Mouse (Mus musculus): ENCODE results near the gene Olfr815.
"Not testable (repeated sequence)": the region's sequence is repeated elsewhere in the genome, so short reads cannot be mapped to it uniquely, and the experiment has no call there.

Olfr815 gene

DNA sequence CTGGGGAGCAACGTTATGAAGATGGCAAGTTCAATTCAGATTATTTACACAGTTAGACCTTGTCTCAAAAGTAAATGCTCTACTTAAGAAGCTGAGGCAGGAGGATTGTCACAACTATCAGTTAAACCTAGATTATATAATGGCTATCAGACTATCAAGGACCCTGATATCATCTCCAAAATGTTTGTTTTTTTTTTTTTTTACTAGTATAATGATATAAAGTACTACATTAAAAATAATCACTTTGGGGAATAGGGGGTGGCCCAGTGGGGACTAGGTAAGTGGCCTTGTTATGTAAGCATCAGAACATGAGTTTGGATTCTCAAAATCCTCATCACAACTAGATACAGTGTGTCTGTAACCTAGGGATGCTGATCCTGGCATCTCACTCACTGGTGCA is at the start of gene Olfr815:
Gene Olfr815, minus strand, starts transcription at position 101 of the 400 bp plus-strand sequence.
- not testable (repeated sequence) for DNase-seq (ENCODE audit: low spot score in 2 of 2)

GRCm38 (mm10) chr10:129949000-129949399 is 43.3 kb upstream of the Olfr815 start, which contains the start of gene Olfr818:
Gene Olfr818 (minus strand): TSS chr10:129949100.
- no peak for DNase-seq (ENCODE audit: low spot score in 2 of 2)

DNA sequence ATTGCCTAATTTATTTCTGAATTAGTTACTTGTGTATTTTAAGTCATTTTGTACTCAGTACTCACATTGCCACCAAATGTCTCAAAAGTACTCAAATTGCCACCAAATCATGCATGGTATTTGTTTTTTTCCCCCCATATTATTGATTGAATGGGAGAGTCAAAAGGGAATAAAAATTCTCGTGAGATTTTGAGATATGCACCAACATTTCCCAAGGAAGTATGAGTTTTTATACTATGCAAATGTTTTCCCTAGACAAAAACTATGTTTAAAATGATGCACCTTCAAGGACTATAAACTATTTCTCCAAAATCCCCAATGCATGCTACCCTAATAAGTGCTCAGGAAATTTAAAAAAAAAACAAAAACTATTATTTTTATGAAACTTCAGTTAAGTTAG is 9.8 kb upstream of the Olfr815 start, which contains the start of gene Olfr816:
Gene Olfr816, minus strand, starts transcription at position 101 of the 400 bp plus-strand sequence.
- DNase-seq (ENCODE audit: low spot score in 2 of 2) = no peak

GRCm38 (mm10) chr10:129885934-129886333 is 19.7 kb downstream of the Olfr815 start:
- no peak for DNase-seq (ENCODE audit: low spot score in 2 of 2)

- DNase-seq (ENCODE audit: low spot score in 2 of 2) = not testable (repeated sequence)
Observed at GRCm38 (mm10) chr10:129885496-129885895, 20.2 kb downstream of the Olfr815 start.

- DNase-seq (ENCODE audit: low spot score in 2 of 2) = not testable (repeated sequence)
Observed at GRCm38 (mm10) chr10:129879751-129880150, 25.9 kb downstream of the Olfr815 start, which contains the start of gene Olfr814. Gene Olfr814 (minus strand): TSS chr10:129879851.

DNA sequence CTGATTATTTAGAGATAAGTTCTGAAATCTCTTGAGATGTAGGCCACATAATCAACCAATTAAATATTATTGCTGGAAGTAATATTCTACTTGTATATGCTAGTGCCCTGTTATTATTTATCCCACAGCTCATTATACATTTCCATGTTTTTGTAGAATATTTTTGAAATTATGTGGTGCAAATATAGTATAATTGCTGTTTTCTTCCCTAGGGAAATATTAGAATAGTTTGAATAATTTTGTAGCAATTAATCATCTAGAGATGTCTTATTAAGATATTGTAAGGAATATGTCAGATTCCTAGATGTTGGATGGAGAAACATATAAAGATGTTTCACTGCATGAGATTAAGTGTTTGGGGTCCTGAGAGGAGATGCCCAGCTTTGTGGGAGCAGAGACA is 50.6 kb downstream of the Olfr815 start, which contains the start of gene Olfr813:
Gene Olfr813, plus strand, starts transcription at position 301 of the 400 bp plus-strand sequence.
- DNase-seq (ENCODE audit: low spot score in 2 of 2) = no peak

Data from left cerebral cortex, adult 9 months (tissue).